Comparison of ENCODE assay signal across 8 mouse cellular contexts in genomic region chr5:51551852-51552482, GRCm38 (mm10). TPM values are rescaled to one million over a fixed set of nuclear protein-coding genes. Genes with fewer than 3 reads are reported as not detected.
A peak's percentile ranks its signal among the peaks of the same experiment; 100 is the strongest.
DNase-seq lines count a peak whose midpoint lies in the region; ATAC-seq and TF ChIP-seq lines count a peak whose summit lies in the region.

No protein-coding gene starts in this region.

- peak; percentile 11; the same call in 1 of the 2 replicates for ATAC-seq in lung, embryonic 14.5 days (ENCODE audit: insufficient read depth)
- ATAC-seq in midbrain, embryonic 15.5 days (replicated peaks), result no peak
- no peak for ATAC-seq in erythroid progenitor cell, adult 5-6 weeks (replicated peaks; ENCODE audit: low FRiP score, poor library complexity, severe bottlenecking)

- H3K4me3 ChIP-seq in lung, embryonic 14.5 days (ENCODE audit: low read depth, low read length), result peak overlapping the region; percentile 53
- peak overlapping the region; percentile 59 for H3K4me3 ChIP-seq in forebrain, embryonic 10.5 days
- H3K4me3 ChIP-seq in limb, embryonic 10.5 days, result peak overlapping the region; percentile 61
- peak overlapping the region; percentile 46 for H3K4me3 ChIP-seq in midbrain, embryonic 15.5 days

- TF ChIP-seq CTCF in lung, embryonic 14.5 days (IDR thresholded peaks at IDR 0.05; ENCODE audit: low read depth), result no peak

- H3K9ac ChIP-seq in lung, embryonic 14.5 days, result peak overlapping the region; percentile 65
- no peak overlapping the region for H3K9ac ChIP-seq in midbrain, embryonic 15.5 days

- peak overlapping the region; percentile 72 for H3K4me2 ChIP-seq in lung, embryonic 14.5 days
- H3K4me2 ChIP-seq in midbrain, embryonic 15.5 days, result peak overlapping the region; percentile 76

- WGBS in lung, embryonic 14.5 days, result 10% methylated on average over 12 of the region's 12 CpGs
- WGBS in forebrain, embryonic 10.5 days, result 40% methylated on average over 12 of the region's 12 CpGs
- 47% methylated on average over 12 of the region's 12 CpGs for WGBS in limb, embryonic 10.5 days
- WGBS in midbrain, embryonic 15.5 days, result 11% methylated on average over 12 of the region's 12 CpGs

- DNase-seq in lung, embryonic 14.5 days, result peak; percentile 48
- no peak for DNase-seq in lung, postnatal 4 days
- no peak for DNase-seq in forebrain, embryonic 10.5 days (ENCODE audit: extremely low spot score, low spot score)
- no peak for DNase-seq in limb, embryonic 10.5 days (ENCODE audit: low spot score)
- no peak for DNase-seq in urinary bladder, adult 18-20 months (ENCODE audit: low spot score in 2 of 2)
- no peak for DNase-seq in right cerebral cortex, adult 18-20 months

- no peaks in the 10 kb centered on the region for H3K36me3 ChIP-seq in lung, embryonic 14.5 days (ENCODE audit: insufficient read depth)
- H3K36me3 ChIP-seq in forebrain, embryonic 10.5 days (replicated peaks), result no peaks in the 10 kb centered on the region
- no peaks in the 10 kb centered on the region for H3K36me3 ChIP-seq in limb, embryonic 10.5 days
- H3K36me3 ChIP-seq in midbrain, embryonic 15.5 days (replicated peaks), result no peaks in the 10 kb centered on the region

- no peaks in the 10 kb centered on the region for H3K27me3 ChIP-seq in lung, embryonic 14.5 days (ENCODE audit: insufficient read depth, low read length)
- H3K27me3 ChIP-seq in forebrain, embryonic 10.5 days (ENCODE audit: poor library complexity, severe bottlenecking), result peaks cover 6% of the 10 kb centered on the region
- H3K27me3 ChIP-seq in limb, embryonic 10.5 days (ENCODE audit: low read depth, poor library complexity, severe bottlenecking), result 0 out of 2 replicates have a peak, but pooled peaks cover 3% of the 10 kb centered on the region
- H3K27me3 ChIP-seq in midbrain, embryonic 15.5 days (replicated peaks), result no peaks in the 10 kb centered on the region; the same call in 1 of the 2 replicates

- H3K4me1 ChIP-seq in lung, embryonic 14.5 days (ENCODE audit: insufficient read depth), result peaks cover 8% of the 10 kb centered on the region; the same call in 1 of the 2 replicates
- peaks cover 13% of the 10 kb centered on the region for H3K4me1 ChIP-seq in forebrain, embryonic 10.5 days
- H3K4me1 ChIP-seq in limb, embryonic 10.5 days, result peaks cover 17% of the 10 kb centered on the region
- peaks cover 20% of the 10 kb centered on the region for H3K4me1 ChIP-seq in midbrain, embryonic 15.5 days

- H3K27ac ChIP-seq in lung, embryonic 14.5 days (ENCODE audit: low read depth), result peak overlapping the region; percentile 92
- H3K27ac ChIP-seq in forebrain, embryonic 10.5 days, result peak overlapping the region; percentile 86
- H3K27ac ChIP-seq in limb, embryonic 10.5 days, result peak overlapping the region; percentile 81
- 0 out of 2 replicates have a peak overlapping the region, but pooled peaks have one; percentile 58 for H3K27ac ChIP-seq in midbrain, embryonic 15.5 days

- no peaks in the 10 kb centered on the region for H3K9me3 ChIP-seq in lung, embryonic 14.5 days (ENCODE audit: low read depth, low read length)
- H3K9me3 ChIP-seq in forebrain, embryonic 10.5 days, result no peaks in the 10 kb centered on the region
- H3K9me3 ChIP-seq in limb, embryonic 10.5 days (replicated peaks), result no peaks in the 10 kb centered on the region
- H3K9me3 ChIP-seq in midbrain, embryonic 15.5 days, result no peaks in the 10 kb centered on the region

RNA-seq across cellular contexts. Expression of gene Ppargc1a, which starts 15.6 kb away (rescaled TPM):
- 3.2 and 5.2 TPM in 2 replicates for polyA plus RNA-seq in lung, embryonic 14.5 days (2014; fragmentation: Nextera tagmentation; extraction: Ambion mirVana)
- 2.0 and 2.6 TPM in 2 replicates for polyA plus RNA-seq in forebrain, embryonic 10.5 days (2016; fragmentation: Nextera tagmentation; extraction: Ambion mirVana)
- polyA plus RNA-seq in limb, embryonic 10.5 days (2016; fragmentation: Nextera tagmentation; extraction: Ambion mirVana), result 2.6 and 6.4 TPM in 2 replicates
- 16.7 and 17.2 TPM in 2 replicates for polyA plus RNA-seq in midbrain, embryonic 15.5 days (2015; fragmentation: Nextera tagmentation; extraction: Ambion mirVana)
- total RNA-seq in erythroid progenitor cell, adult 5-6 weeks (2015; ENCODE audit: low replicate concordance), result not detected in 2 replicates
- total RNA-seq in erythroid progenitor cell, adult 5-6 weeks (2017; ENCODE audit: low replicate concordance), result not detected in 2 replicates
